Mouse (Mus musculus): ENCODE data around the gene Flna. TPM values are rescaled to one million over a fixed set of nuclear protein-coding genes. Genes with fewer than 3 reads are reported as not detected.

Gene Flna
- polyA plus RNA-seq (2014; fragmentation: Illumina TruSeq; extraction: RNeasy Lipid Tissue Mini Kit (QIAGEN cat#74804); ENCODE audit: low read depth, low replicate concordance): 20.8 TPM

DNA sequence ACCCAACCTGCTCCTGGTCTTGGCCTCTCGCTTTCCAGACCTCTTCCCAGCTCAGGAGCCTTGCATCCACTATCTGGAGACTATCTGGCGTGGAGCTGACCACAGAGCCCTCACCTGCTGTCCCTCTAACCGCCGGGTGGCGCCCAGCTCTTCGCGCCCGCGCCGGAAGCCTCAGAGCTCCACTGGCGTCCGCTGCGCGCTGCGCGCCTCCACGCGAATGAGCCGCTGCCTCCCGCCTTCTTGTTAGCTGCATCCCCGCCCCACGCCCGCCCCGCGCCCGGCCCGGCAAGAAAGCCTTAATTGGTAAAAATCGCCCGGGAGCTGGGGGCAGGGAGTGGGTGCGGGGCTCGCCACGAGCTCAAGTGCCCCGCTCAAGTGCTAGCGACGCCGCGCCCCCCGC, at the start of gene Flna:
Gene Flna, minus strand, starts transcription at position 206 of the 400 bp plus-strand sequence.

DNA sequence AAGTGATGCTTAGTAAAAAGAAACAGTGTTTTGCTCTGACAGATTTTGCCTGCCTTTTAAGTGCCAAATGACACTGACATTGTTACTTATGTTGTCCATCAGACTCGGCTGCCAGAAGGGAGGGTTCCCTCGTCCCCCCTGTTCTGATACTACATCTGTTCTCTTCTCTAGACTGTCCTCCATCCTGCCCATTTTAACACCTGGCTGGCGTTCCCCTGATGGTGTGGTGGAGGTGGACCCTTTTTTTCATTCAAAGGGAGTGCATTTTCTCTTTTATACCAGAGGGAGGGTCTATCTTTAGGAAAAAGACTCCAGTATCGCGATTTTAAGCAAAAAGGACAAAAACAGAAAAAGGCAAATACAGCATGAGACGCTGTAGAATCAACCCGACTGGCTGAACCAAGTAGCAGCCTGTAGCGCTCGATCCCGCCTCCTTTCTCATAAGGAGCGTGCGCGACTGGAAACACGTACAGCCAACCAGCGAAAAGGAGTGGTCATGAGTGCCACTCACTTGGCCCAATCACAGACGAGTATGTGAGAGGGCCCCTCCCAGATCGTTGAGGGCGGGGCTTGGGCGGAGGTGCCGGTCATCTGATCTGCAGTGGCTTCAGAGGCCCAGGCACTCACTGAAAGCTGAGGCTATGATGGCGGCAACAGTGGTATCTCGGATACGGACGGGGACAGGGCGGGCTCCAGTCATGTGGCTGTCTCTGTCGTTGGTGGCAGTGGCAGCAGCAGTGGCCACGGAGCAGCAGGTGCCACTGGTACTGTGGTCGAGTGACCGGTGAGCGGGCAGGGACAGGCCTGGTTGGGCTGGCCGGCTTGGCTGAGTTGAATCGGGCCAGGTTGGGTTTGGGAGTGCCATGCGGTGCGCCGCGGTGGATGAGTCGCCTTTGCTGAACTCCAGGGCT, 47.2 kb upstream of the Flna start, which contains the start of gene Atp6ap1:
Gene Atp6ap1, plus strand, starts transcription at position 560 of the 911 bp plus-strand sequence.

DNA sequence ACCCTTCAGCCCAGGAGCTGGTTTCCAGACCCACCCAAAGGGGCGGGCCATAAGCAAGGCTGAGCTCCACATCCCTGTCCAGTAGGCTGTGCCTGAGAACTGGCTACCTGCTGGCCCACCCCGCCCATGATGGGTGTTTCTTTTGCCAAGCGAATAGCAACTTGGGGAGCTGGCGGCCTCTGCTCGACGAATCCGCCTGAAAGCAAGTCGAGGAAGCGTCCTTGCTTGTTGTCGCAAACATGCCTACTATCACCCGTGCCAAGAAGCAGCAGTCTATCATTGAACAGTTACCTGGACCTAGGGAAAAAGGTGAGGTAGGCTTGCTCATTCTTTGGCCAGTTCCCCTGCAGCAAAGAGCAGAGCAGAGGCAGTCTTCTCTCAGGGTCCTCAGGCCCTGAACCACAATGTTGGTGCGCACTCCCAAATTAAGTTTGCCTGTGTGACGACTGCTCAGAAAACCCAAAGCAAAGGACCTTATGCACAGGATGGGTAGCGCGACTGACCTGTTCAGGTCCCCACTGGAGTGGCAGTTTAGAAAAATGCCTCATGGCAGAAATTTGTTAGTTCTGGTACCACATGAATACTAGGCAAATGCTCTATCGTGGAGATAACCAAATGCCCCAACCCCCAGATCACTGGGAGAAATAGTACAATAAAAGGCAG, 32.2 kb upstream of the Flna start, which contains the start of the genes Taz and Dnase1l1:
Gene Taz, plus strand, starts transcription at position 181 of the 663 bp plus-strand sequence.
Gene Dnase1l1, minus strand, starts transcription at position 606 of the 663 bp plus-strand sequence.

DNA sequence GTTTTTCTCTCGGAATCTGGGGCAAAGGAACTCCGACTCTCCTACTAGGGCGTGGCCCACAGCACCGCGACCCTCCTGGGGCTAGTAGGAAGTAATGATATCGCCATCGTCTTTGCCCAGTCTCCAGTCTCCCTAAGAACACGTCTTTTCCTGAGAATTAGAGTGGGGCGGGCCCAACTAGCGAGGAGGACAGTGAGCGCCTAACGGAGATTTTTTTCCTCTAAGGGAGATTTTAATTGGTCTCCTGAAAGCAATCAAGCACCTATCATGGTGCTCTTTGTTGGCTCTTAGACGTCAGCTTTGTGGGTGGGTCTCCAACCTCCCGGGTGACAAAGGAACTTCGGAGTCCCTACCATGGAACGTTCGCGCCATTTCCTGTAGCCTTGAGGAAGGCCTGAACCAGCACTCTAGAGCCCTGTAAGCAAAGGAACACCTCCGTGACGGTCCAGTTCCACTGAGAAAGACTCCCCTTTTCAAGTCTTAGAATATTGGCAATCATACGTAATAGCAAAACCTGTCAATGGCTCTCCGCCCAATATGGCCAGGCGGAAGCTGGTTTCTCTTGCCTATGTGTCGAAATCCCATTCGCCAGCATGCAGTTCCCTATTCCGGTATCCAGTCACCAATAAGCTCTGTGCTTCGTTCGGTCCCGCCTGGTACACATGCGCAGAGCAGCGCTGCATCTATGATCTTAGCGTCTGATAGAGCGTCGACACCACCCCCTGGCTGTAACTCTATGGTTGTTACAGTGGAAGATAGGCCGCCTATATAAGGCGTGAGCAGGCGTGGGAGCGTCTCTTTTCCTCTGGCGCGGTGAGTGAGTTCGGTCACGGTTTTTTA, 20.7 kb upstream of the Flna start, which contains the start of gene Rpl10:
Gene Rpl10, plus strand, starts transcription at position 751 of the 840 bp plus-strand sequence.

DNA sequence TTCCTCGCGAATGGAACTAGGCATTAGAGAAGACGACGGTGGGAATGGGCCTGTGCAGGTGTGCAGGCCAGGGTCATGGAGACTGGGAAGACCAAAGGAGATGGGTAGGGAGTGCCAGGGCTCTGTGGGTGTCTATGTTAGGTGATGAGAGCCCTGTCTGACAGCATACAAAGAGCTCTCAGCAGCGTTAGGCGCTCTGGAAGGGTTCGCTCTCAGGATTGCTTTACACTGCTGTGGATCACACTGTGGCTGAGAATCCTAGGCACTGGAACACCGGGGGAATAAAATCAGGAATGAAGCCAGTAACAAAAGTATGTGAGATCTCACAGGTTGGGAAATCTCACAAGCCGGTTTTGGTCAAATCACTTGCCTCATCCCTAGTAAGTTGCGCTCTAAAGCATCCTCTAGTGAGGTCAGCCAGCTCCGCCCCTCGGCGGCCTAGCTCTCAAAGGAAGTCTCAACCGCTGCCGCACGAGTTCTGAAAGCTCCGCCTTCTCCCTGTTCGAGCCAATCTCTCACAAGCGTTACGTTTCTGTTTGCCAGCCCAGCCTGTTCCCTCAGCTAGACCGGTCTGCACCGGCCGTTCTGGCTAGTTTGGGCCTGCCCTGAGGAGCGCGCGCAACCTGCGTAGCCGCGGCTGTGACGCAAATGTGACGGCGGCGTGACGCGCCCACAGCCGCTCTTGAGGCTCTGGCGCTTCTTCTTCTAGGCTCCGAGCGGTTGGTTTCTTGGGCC, 4.7 kb upstream of the Flna start, which contains the start of gene Emd:
Gene Emd, plus strand, starts transcription at position 535 of the 735 bp plus-strand sequence.

DNA sequence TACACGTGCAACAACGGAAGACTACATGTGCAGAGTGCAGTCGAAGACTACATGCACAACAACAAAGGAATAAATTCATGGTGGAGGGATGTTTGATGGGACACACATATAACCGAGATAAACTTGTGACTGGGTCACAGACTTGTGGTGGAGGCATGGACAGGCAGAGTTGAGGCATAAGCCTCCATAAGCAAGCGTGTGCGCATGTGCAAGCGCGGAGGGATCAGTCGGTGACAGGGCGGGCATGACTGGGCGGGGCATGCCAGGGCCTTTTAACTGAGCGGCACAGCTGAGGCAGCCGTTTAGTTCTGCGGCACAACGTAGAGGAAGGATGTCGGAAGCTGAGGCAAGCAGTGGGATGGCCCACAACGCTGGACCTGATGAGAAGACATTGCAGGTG, 72.7 kb downstream of the Flna start, which contains the start of gene Tktl1:
Gene Tktl1, plus strand, starts transcription at position 301 of the 400 bp plus-strand sequence.

Other genes with a start within 250 kb of the Flna start
- gene Irak1, start 225.9 kb downstream of the Flna start, polyA plus RNA-seq (2014; fragmentation: Illumina TruSeq; extraction: RNeasy Lipid Tissue Mini Kit (QIAGEN cat#74804); ENCODE audit: low read depth, low replicate concordance): 85.6 TPM
- gene Opn1mw, start 122.4 kb downstream of the Flna start, polyA plus RNA-seq (2014; fragmentation: Illumina TruSeq; extraction: RNeasy Lipid Tissue Mini Kit (QIAGEN cat#74804); ENCODE audit: low read depth, low replicate concordance): not detected
- 27.6 TPM for gene Mecp2, start 114.5 kb downstream of the Flna start, polyA plus RNA-seq (2014; fragmentation: Illumina TruSeq; extraction: RNeasy Lipid Tissue Mini Kit (QIAGEN cat#74804); ENCODE audit: low read depth, low replicate concordance)
- gene Tex28, start 82.0 kb downstream of the Flna start, polyA plus RNA-seq (2014; fragmentation: Illumina TruSeq; extraction: RNeasy Lipid Tissue Mini Kit (QIAGEN cat#74804); ENCODE audit: low read depth, low replicate concordance): not detected
- gene Tktl1, start 72.6 kb downstream of the Flna start, polyA plus RNA-seq (2014; fragmentation: Illumina TruSeq; extraction: RNeasy Lipid Tissue Mini Kit (QIAGEN cat#74804); ENCODE audit: low read depth, low replicate concordance): not detected
- gene Emd, start 4.9 kb upstream of the Flna start, polyA plus RNA-seq (2014; fragmentation: Illumina TruSeq; extraction: RNeasy Lipid Tissue Mini Kit (QIAGEN cat#74804); ENCODE audit: low read depth, low replicate concordance): 42.2 TPM
- 999 TPM for gene Rpl10, start 21.0 kb upstream of the Flna start, polyA plus RNA-seq (2014; fragmentation: Illumina TruSeq; extraction: RNeasy Lipid Tissue Mini Kit (QIAGEN cat#74804); ENCODE audit: low read depth, low replicate concordance)
- gene Taz, start 32.1 kb upstream of the Flna start, polyA plus RNA-seq (2014; fragmentation: Illumina TruSeq; extraction: RNeasy Lipid Tissue Mini Kit (QIAGEN cat#74804); ENCODE audit: low read depth, low replicate concordance): 33.7 TPM
- 11.8 TPM for gene Dnase1l1, start 32.5 kb upstream of the Flna start, polyA plus RNA-seq (2014; fragmentation: Illumina TruSeq; extraction: RNeasy Lipid Tissue Mini Kit (QIAGEN cat#74804); ENCODE audit: low read depth, low replicate concordance)
- 332 TPM for gene Atp6ap1, start 47.3 kb upstream of the Flna start, polyA plus RNA-seq (2014; fragmentation: Illumina TruSeq; extraction: RNeasy Lipid Tissue Mini Kit (QIAGEN cat#74804); ENCODE audit: low read depth, low replicate concordance)
- 223 TPM for gene Gdi1, start 55.2 kb upstream of the Flna start, polyA plus RNA-seq (2014; fragmentation: Illumina TruSeq; extraction: RNeasy Lipid Tissue Mini Kit (QIAGEN cat#74804); ENCODE audit: low read depth, low replicate concordance)
- gene Fam50a, start 63.2 kb upstream of the Flna start, polyA plus RNA-seq (2014; fragmentation: Illumina TruSeq; extraction: RNeasy Lipid Tissue Mini Kit (QIAGEN cat#74804); ENCODE audit: low read depth, low replicate concordance): 18.3 TPM
- gene Plxna3, start 79.2 kb upstream of the Flna start, polyA plus RNA-seq (2014; fragmentation: Illumina TruSeq; extraction: RNeasy Lipid Tissue Mini Kit (QIAGEN cat#74804); ENCODE audit: low read depth, low replicate concordance): 0.99 TPM
- gene Lage3, start 103.8 kb upstream of the Flna start, polyA plus RNA-seq (2014; fragmentation: Illumina TruSeq; extraction: RNeasy Lipid Tissue Mini Kit (QIAGEN cat#74804); ENCODE audit: low read depth, low replicate concordance): 14.9 TPM
- 72.0 TPM for gene Ubl4a, start 123.4 kb upstream of the Flna start, polyA plus RNA-seq (2014; fragmentation: Illumina TruSeq; extraction: RNeasy Lipid Tissue Mini Kit (QIAGEN cat#74804); ENCODE audit: low read depth, low replicate concordance)
- 12.7 TPM for gene Slc10a3, start 123.5 kb upstream of the Flna start, polyA plus RNA-seq (2014; fragmentation: Illumina TruSeq; extraction: RNeasy Lipid Tissue Mini Kit (QIAGEN cat#74804); ENCODE audit: low read depth, low replicate concordance)
- gene Fam3a, start 143.5 kb upstream of the Flna start, polyA plus RNA-seq (2014; fragmentation: Illumina TruSeq; extraction: RNeasy Lipid Tissue Mini Kit (QIAGEN cat#74804); ENCODE audit: low read depth, low replicate concordance): 8.7 TPM
- 69.8 TPM for gene Ikbkg, start 143.5 kb upstream of the Flna start, polyA plus RNA-seq (2014; fragmentation: Illumina TruSeq; extraction: RNeasy Lipid Tissue Mini Kit (QIAGEN cat#74804); ENCODE audit: low read depth, low replicate concordance)
- gene G6pdx, start 179.4 kb upstream of the Flna start, polyA plus RNA-seq (2014; fragmentation: Illumina TruSeq; extraction: RNeasy Lipid Tissue Mini Kit (QIAGEN cat#74804); ENCODE audit: low read depth, low replicate concordance): 101 TPM
- gene Gm6880, start 231.6 kb upstream of the Flna start, polyA plus RNA-seq (2014; fragmentation: Illumina TruSeq; extraction: RNeasy Lipid Tissue Mini Kit (QIAGEN cat#74804); ENCODE audit: low read depth, low replicate concordance): not detected

Measured in adrenal gland, adult 10 weeks (tissue).